Mouse (Mus musculus): ENCODE results near the gene Pglyrp1. TPM values are rescaled to one million over a fixed set of nuclear protein-coding genes. Genes with fewer than 3 reads are reported as not detected.

Gene Pglyrp1
- polyA plus RNA-seq (2017; shearing (Covaris generic)), result 84.2 TPM

DNA sequence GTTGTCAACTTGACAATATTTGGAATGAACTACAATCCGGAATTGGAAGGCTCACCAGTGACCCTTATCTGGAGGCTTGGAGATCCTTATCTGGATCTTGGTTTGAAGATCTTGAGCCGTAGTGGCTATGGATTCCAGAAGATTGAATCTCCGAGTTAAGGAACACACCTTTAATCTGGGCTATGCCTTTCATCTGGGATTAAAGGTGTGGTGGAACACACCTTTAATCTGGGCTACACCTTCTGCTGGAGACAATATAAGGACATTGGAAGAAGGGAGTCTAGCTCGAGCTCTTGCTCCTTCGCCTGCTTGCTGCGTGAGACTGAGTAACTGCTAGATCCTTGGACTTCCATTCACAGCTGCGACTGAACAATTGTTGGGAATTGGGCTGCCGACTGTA is at the start of gene Pglyrp1:
TSS of gene Pglyrp1 (plus strand) at position 301 of the 400 bp plus-strand sequence.

DNA sequence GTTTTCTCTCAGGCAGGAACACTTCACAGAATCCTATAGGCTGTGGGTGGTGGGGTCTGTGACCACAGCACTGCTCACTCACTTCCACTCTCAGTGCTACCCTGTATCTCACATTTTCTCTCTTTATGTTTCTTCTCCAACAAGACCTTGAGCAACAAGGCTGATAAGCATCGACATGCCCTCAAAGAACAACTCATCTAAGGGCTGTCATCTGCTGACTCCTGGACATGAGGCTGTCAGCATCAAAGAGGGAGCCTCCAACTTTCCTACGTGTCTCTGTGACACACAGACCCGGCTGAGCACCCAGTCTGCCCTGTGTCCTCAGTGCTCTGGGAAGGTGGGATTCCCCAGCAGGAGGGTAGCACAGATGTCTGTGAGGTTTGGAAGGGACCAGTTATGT is 49.6 kb upstream of the Pglyrp1 start, which contains the start of gene Psg17:
TSS of gene Psg17 (minus strand) at position 101 of the 400 bp plus-strand sequence.

DNA sequence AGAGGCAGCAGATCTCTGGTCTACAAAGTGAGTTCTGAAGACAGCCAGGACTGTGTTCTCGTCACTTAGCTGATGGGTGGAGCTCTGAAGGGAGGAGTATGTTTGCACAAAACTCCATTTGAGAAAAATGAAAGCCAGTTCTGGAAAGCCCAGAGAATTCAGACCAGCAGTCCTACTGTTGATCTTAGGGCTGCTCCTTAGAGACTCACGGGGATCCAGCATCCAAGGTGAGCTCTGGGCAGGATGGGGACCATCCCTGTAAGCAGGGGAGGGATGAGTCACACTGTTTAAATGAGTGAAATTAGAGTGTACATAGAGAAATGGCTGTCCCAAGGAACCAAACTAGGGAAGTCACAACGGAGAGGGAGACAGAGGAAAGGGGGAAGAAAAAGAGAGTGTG is 31.3 kb upstream of the Pglyrp1 start, which contains the start of gene Mill2:
TSS of gene Mill2 (plus strand) at position 102 of the 400 bp plus-strand sequence.

GRCm38 (mm10) chr7:18910241-18910831 is 39.2 kb downstream of the Pglyrp1 start, which contains the start of gene Ccdc61:
TSS of gene Ccdc61 (minus strand) at chr7:18910415.

DNA sequence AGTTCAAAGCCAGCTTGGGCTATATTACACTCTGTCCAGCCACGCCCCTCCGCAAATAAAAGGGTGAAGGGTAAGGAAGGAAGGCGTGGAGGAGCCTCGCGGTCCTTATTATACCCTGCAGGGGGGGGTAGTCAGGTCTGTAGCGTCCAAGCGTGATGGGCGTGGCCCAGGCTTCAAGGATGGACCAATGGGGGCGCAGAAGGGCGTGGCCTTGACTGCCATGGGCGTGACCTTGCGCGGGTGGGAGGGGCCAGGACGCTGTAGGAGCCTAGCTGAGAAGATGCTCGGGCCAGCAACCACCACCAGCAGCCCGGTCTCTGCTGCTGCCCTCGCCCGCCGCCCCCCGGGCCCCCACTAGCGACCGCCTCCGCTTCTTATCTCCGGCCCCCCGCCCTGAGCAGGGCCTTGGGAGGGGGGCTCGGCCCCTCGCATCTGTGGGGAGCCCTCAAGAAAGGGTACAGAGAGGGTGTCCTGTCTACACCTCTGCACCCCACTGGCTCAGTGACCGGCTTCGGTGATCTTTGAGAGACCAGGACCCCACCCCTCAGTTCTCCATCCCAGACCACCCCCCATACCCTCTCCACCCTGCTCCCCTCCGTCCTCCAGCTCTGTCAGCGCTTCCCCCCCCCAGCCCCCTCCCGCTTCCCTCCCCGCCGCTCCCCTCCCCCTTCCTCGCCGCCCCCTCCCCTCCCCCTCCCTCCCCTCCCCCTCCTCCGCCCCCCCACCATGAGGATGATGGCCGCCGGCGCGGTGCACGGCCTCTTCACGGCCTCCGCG is 54.2 kb downstream of the Pglyrp1 start, which contains the start of gene Nova2:
TSS of gene Nova2 (plus strand) at position 727 of the 777 bp plus-strand sequence.

Other genes with a start within 250 kb of the Pglyrp1 start
- gene Psg21, start 214.6 kb upstream of the Pglyrp1 start, polyA plus RNA-seq (2017; shearing (Covaris generic)), result not detected
- gene Psg20, start 185.1 kb upstream of the Pglyrp1 start, polyA plus RNA-seq (2017; shearing (Covaris generic)), result not detected
- gene Psg22, start 153.2 kb upstream of the Pglyrp1 start, polyA plus RNA-seq (2017; shearing (Covaris generic)), result not detected
- 0.18 TPM for gene Psg19, start 72.8 kb upstream of the Pglyrp1 start, polyA plus RNA-seq (2017; shearing (Covaris generic))
- gene Psg17, start 49.7 kb upstream of the Pglyrp1 start, polyA plus RNA-seq (2017; shearing (Covaris generic)), result not detected
- gene Mill2, start 31.4 kb upstream of the Pglyrp1 start, polyA plus RNA-seq (2017; shearing (Covaris generic)), result 1.1 TPM
- 23.0 TPM for gene Ccdc61, start 39.1 kb downstream of the Pglyrp1 start, polyA plus RNA-seq (2017; shearing (Covaris generic))
- not detected for gene Nova2, start 54.6 kb downstream of the Pglyrp1 start, polyA plus RNA-seq (2017; shearing (Covaris generic))
- gene Nanos2, start 116.1 kb downstream of the Pglyrp1 start, polyA plus RNA-seq (2017; shearing (Covaris generic)), result not detected
- 5.5 TPM for gene Mypop, start 119.9 kb downstream of the Pglyrp1 start, polyA plus RNA-seq (2017; shearing (Covaris generic))
- gene Irf2bp1, start 132.7 kb downstream of the Pglyrp1 start, polyA plus RNA-seq (2017; shearing (Covaris generic)), result 32.3 TPM
- gene Foxa3, start 152.2 kb downstream of the Pglyrp1 start, polyA plus RNA-seq (2017; shearing (Covaris generic)), result not detected
- 17.2 TPM for gene Sympk, start 153.0 kb downstream of the Pglyrp1 start, polyA plus RNA-seq (2017; shearing (Covaris generic))
- not detected for gene Rsph6a, start 183.4 kb downstream of the Pglyrp1 start, polyA plus RNA-seq (2017; shearing (Covaris generic))
- not detected for gene Dmwd, start 204.9 kb downstream of the Pglyrp1 start, polyA plus RNA-seq (2017; shearing (Covaris generic))
- gene Dmpk, start 212.5 kb downstream of the Pglyrp1 start, polyA plus RNA-seq (2017; shearing (Covaris generic)), result not detected
- gene Six5, start 223.3 kb downstream of the Pglyrp1 start, polyA plus RNA-seq (2017; shearing (Covaris generic)), result not detected
- gene Gm4969, start 247.0 kb downstream of the Pglyrp1 start, polyA plus RNA-seq (2017; shearing (Covaris generic)), result not detected
- gene Fbxo46, start 248.5 kb downstream of the Pglyrp1 start, polyA plus RNA-seq (2017; shearing (Covaris generic)), result 10.6 TPM